Mouse (Mus musculus) heart, postnatal 14 days (tissue): ENCODE measurements around the gene Kcnk3. TPM values are rescaled to one million over a fixed set of nuclear protein-coding genes. Genes with fewer than 3 reads are reported as not detected.

ENCODE experiments used
- DNase-seq, 2 experiments: peaks; one replicate each; pipeline ENCODE4 v3.0.0; 2021 to 2022
- intact Hi-C: fragments of 180-260 bp; cut with DNase I; formaldehyde crosslinking; loops from one replicate; pipeline ENCODE4 v1.15.1; 2025
- total RNA-seq, 2 experiments: library from RNA; stranded (reverse); gene quantifications; 2 replicates each; pipeline ENCODE4 v1.2.3; 2021

Kcnk3 gene
- total RNA-seq, 2 experiments from 2014 or later = 181 to 186 TPM

- intact Hi-C loops = no loop called here
- DNase-seq = no peak
These were observed 22.1 kb downstream of the Kcnk3 start for GRCm38 (mm10) chr5:30609918-30610645.

GRCm38 (mm10) chr5:30611091-30611490 is 23.1 kb downstream of the Kcnk3 start:
- intact Hi-C loops = no loop called here
- DNase-seq = no peak

- intact Hi-C loops = no loop called here
- no peak for DNase-seq
These were observed 23.7 kb downstream of the Kcnk3 start for GRCm38 (mm10) chr5:30611689-30612088.

- intact Hi-C loops = no loop called here
- no peak for DNase-seq
These were observed 24.6 kb downstream of the Kcnk3 start for GRCm38 (mm10) chr5:30612575-30612974.

GRCm38 (mm10) chr5:30613242-30613641 is 25.3 kb downstream of the Kcnk3 start:
- DNase-seq = no peak
- intact Hi-C loops = no loop called here

- peak; percentile 76 to 77 for DNase-seq
- intact Hi-C loops = no loop called here
These were observed 26.3 kb downstream of the Kcnk3 start for GRCm38 (mm10) chr5:30614221-30614620.

GRCm38 (mm10) chr5:30615416-30615815 is 27.4 kb downstream of the Kcnk3 start:
- intact Hi-C loops = loop anchor here (5.0 kb wide), 1 partner anchor 38 kb away; no protein-coding TSS in a partner anchor

GRCm38 (mm10) chr5:30615819-30616218 is 27.8 kb downstream of the Kcnk3 start:
- no peak for DNase-seq
- intact Hi-C loops = loop anchor here (5.0 kb wide), 1 partner anchor 39 kb away; no protein-coding TSS in a partner anchor

More at GRCm38 (mm10) chr5:30615416-30615815, 27.4 kb downstream of the Kcnk3 start:
- peak in 1 of 2 experiments; percentile 41 for DNase-seq

- no peak for DNase-seq
- intact Hi-C loops = loop anchor here (5.0 kb wide), 1 partner anchor 39 kb away; no protein-coding TSS in a partner anchor
These were observed 28.7 kb downstream of the Kcnk3 start for GRCm38 (mm10) chr5:30616644-30617043.

GRCm38 (mm10) chr5:30617357-30617756 is 29.4 kb downstream of the Kcnk3 start:
- no peak for DNase-seq
- intact Hi-C loops = loop anchor here (5.0 kb wide), 1 partner anchor 40 kb away; no protein-coding TSS in a partner anchor

- peak; percentile 69 to 81 for DNase-seq
- intact Hi-C loops = loop anchor here (5.0 kb wide), 1 partner anchor 41 kb away; no protein-coding TSS in a partner anchor
These were observed 29.9 kb downstream of the Kcnk3 start for GRCm38 (mm10) chr5:30617851-30618250.

GRCm38 (mm10) chr5:30618376-30619003 is 30.5 kb downstream of the Kcnk3 start:
- intact Hi-C loops = loop anchor here (5.0 kb wide), 1 partner anchor 41 kb away; no protein-coding TSS in a partner anchor
- no peak for DNase-seq

- intact Hi-C loops = loop anchor here (5.0 kb wide), 1 partner anchor 42 kb away; no protein-coding TSS in a partner anchor
These were observed 31.2 kb downstream of the Kcnk3 start for GRCm38 (mm10) chr5:30619211-30619610.

GRCm38 (mm10) chr5:30620567-30620966 is 32.6 kb downstream of the Kcnk3 start:
- DNase-seq = no peak
- intact Hi-C loops = loop anchor here (5.0 kb wide), 1 partner anchor 33 kb away; the partner anchor contains the start of gene Kcnk3

More at GRCm38 (mm10) chr5:30619211-30619610, 31.2 kb downstream of the Kcnk3 start:
- no peak for DNase-seq

- DNase-seq = no peak
- intact Hi-C loops = loop anchor here (5.0 kb wide), 1 partner anchor 34 kb away; the partner anchor contains the start of gene Kcnk3
These were observed 33.3 kb downstream of the Kcnk3 start for GRCm38 (mm10) chr5:30621211-30621790.

- DNase-seq = no peak
- intact Hi-C loops = loop anchor here (5.0 kb wide), 1 partner anchor 35 kb away; the partner anchor contains the start of gene Kcnk3
These were observed 33.8 kb downstream of the Kcnk3 start for GRCm38 (mm10) chr5:30621844-30622176.

GRCm38 (mm10) chr5:30622177-30622840 is 34.3 kb downstream of the Kcnk3 start:
- intact Hi-C loops = loop anchor here (5.0 kb wide), 1 partner anchor 35 kb away; the partner anchor contains the start of gene Kcnk3
- peak in 1 of 2 experiments; percentile 30 for DNase-seq

GRCm38 (mm10) chr5:30622841-30623185 is 34.8 kb downstream of the Kcnk3 start:
- intact Hi-C loops = loop anchor here (5.0 kb wide), 1 partner anchor 36 kb away; the partner anchor contains the start of gene Kcnk3
- DNase-seq = no peak

- intact Hi-C loops = loop anchor here (5.0 kb wide), 1 partner anchor 36 kb away; the partner anchor contains the start of gene Kcnk3
- no peak for DNase-seq
These were observed 35.4 kb downstream of the Kcnk3 start for GRCm38 (mm10) chr5:30623380-30623779.

- intact Hi-C loops = loop anchor here (5.0 kb wide), 1 partner anchor 37 kb away; the partner anchor contains the start of gene Kcnk3
These were observed 36.3 kb downstream of the Kcnk3 start for GRCm38 (mm10) chr5:30624311-30624710.

More at GRCm38 (mm10) chr5:30624311-30624710, 36.3 kb downstream of the Kcnk3 start:
- no peak for DNase-seq
